Mouse (Mus musculus) left cerebral cortex, postnatal 14 days (tissue): ENCODE data around the gene Perm1. TPM values are rescaled to one million over a fixed set of nuclear protein-coding genes. Genes with fewer than 3 reads are reported as not detected.

Source experiments
- DNase-seq, 2 experiments: peaks; one replicate each; pipeline ENCODE4 v3.0.0; 2021 to 2022; ENCODE audit warnings: low spot score in 2 of 2, mixed read lengths in 1 of 2
- intact Hi-C: fragments of 180-260 bp; cut with DNase I; formaldehyde crosslinking; loops from one replicate; pipeline ENCODE4 v1.15.1; 2025
- microRNA-seq, 2 experiments: library from miRNA; unstranded; fragments of <30 nt; microRNA quantifications; one replicate each; pipeline ENCODE4 v1.2.0; 2022
- total RNA-seq, 2 experiments: library from RNA; stranded (reverse); gene quantifications; 2 replicates each; pipeline ENCODE4 v1.2.3; 2021

Perm1 gene
- total RNA-seq, 2 experiments from 2014 or later: 0.20 to 0.66 TPM

DNA sequence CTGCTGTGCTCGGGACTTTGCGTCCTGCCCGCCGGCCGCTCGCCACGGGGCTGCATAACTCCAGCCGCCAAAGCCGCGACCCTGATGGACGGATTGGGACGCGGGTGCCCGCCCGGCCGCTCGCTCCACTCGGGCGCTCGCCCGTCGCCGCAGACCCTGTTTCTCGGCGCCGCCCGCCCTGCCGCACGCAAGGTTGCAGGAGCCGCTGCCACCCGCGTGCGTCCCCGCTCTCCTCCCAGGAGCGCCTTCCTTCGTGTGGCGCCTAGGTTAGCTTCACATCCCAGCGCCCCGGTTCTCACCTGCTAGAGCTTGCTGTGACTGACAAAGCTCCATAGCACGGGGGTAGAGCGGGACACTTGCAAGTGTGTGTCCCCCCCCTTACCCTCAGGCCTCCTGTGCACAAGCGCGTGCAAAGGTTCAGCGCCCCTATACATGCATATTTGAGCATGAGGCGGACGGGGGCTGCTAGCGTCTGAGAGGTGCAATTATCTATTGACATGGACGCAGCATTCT is 19.1 kb downstream of the Perm1 start, which contains the start of gene Plekhn1:
Gene Plekhn1, minus strand, starts transcription at position 157 of the 513 bp plus-strand sequence.
- peak; percentile 69 to 81 for DNase-seq
- intact Hi-C loops: loop anchor here (2.0 kb wide), 1 partner anchor 38 kb away; the partner anchor contains the start of gene Agrn

DNA sequence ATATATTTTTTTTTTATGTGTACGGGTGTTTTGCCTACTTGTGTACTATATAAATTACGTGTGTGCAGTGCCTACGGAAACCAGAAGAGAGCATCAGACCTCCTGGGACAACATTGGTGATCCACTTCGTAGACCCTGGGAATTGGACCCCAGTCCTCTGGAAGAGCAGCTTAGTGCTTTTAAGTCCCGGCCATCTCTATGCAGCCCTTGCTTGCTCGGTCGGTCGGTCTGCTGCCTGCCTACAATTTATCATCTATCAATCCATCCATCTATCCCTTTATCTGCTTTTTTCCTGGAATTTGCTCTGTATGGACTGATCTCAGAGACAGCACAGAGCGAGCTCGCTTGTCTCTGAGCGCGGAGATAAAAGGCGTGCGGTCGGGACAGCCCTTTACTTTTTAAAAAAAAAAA is 19.7 kb downstream of the Perm1 start:
- DNase-seq: no peak
- intact Hi-C loops: loop anchor here (2.0 kb wide), 1 partner anchor 39 kb away; the partner anchor contains the start of gene Agrn

DNA sequence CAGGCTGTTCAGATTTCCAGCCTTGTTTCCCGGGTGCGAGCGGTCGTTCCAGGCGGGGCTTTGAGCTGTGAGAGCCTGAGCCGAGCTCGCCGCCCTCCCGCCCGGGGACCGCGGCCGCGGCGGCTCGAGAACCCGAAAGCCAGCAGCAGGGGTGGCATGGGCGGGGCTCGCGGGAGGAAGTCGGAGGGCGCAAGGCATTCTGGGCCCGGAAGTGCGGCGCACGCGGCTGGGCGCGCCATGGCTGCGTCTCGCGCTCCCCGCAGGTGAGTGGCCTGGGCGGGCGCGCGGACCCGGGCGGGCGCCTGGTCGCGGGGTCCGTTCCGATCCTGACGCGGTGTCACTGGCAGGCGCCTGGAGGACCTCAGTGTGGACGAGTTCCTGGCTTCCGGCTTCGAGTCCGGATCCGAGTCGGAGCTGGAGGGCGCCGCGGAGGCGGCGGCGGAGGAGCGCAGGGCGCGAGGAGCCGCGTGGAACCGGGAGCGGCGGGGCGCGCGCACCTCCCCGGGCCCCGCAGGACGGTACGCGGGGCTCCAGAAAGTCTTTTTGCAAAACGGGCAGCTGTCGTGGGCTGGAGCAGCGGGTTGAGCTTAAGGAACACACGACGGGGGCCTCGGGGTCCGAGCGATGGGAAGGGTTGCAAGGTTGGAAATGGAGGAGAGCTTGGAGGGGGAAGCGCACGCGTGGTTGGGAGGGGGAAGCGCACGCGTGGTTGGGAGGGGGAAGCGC is 20.3 kb downstream of the Perm1 start, which contains the start of gene Noc2l:
Gene Noc2l, plus strand, starts transcription at position 203 of the 726 bp plus-strand sequence.
- intact Hi-C loops: loop anchor here (2.0 kb wide), 1 partner anchor 39 kb away; the partner anchor contains the start of gene Agrn
- DNase-seq: peak; percentile 86 to 91

DNA sequence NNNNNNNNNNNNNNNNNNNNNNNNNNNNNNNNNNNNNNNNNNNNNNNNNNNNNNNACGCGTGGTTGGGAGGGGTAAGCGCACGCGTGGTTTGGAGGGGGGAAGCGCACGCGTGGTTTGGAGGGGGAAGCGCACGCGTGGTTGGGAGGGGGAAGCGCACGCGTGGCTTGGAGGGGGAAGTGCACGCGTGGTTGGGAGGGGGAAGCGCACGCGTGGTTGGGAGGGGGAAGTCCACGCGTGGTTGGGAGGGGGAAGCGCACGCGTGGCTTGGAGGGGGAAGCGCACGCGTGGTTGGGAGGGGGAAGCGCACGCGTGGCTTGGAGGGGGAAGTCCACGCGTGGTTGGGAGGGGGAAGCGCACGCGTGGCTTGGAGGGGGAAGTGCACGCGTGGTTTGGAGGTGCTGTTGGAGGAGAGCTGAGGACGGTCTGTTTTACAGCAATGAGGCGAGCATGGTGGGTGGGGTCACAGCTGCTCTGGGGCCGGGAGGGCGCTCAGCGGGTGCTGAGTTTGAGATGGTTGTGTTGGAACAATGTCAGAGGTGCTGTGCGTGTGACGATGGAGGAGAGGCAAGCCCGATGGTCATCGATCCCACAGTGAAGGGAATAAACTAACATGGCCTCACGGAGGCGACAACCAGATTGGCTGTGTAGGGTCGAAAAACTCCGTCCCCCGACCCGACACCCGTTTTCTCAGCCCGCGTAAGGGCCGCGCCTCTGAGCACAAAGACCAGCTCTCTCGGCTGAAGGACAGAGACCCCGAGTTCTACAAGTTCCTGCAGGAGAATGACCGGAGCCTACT is 21.2 kb downstream of the Perm1 start:
- intact Hi-C loops: no loop called here
- no peak for DNase-seq

DNA sequence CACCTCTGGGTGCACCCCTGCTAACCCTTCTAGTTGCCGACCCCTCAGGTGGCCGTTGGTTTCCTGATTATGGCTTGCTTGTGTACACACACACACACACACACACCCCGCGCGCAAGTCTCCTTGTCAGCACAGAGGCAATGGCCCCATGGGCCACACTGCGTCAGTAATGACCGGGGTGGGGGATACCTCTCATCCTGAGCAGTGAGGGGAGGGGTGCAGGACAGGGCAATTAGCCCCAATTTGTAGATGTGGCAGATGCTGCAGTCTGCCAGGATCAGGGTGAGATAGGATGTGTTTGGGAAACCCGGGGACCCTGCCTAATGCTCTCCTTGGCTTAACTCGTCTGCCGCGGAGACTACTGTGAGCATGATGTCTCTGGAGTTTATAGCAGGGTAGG is 33.9 kb downstream of the Perm1 start:
- no peak for DNase-seq
- intact Hi-C loops: no loop called here

DNA sequence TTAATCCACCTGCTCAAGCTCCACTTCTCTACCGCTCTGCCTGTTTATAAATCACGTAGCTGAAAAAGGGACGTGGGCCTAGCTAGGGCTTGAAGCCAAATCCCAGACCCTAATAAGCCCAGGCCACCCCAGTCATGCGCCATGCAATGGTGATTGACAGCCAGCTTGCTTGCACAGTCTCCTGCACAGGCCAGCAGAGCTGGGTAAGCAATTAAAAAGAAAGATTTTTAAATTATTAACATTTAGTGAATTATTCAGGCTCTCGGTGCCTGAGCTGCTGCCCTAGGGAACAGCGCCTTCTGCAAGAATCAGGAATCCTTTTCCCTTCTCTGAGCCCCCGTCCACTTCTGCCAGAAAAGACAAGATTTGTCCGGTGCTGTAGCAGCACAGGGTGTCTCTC is 35.4 kb downstream of the Perm1 start:
- DNase-seq: no peak
- intact Hi-C loops: no loop called here

DNA sequence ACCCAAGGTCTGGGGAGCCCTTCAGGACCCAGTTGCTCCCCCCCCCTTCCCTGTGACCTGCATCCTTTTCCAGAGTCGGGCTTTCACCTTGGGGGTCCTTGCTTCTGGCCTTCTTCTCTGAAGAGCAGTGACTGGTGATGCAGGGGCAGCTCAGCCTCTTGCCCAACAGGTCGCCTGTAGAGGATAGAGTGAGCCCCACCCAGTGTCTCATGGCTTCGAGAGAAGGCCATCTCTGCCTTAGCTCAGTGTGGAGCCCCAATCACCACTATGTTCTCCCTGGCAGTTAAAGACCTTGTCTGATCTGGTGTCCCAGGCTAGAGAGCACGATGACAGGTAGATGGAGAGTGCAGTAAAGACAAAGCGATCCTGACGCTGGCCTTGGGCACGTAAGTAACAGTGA is 36.5 kb downstream of the Perm1 start:
- intact Hi-C loops: no loop called here
- no peak for DNase-seq

DNA sequence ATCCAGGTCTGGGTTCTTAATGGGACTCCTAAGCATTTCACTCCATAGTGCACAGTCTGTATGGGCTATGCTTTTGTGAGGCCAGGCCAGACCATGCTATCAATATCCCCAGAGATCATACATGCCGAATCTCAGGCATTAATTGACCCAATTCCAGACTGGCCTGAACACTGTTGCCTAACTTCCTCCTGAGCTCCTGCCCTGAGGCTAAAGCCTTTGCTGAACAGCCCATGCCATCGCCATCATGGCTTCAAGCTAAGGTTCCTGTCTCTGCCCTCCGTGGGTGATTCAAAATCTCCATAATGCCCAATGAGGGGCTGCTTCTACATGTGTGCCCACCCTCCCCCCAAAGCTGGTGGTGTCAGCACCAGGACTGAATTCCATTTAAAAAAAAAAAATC is 37.0 kb downstream of the Perm1 start:
- no peak for DNase-seq
- intact Hi-C loops: no loop called here

DNA sequence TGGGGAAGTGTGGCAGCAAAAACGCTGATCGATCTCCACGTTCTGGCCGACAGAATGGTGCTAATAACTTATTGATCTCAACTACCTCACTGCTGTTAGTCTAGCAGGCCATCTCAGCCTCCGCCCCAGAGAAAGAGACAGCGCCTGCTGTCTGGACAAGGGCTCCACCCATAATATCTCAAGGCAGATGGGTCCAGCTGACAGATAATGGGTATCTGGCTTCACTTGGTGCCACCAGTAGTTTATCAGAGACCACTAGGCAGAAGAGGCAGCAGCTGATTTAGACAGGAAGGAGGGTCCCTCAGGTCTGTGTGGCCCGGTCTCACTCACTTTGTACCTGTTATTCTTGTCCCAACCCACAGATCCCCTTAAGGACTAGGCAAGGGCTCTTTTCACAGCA is 37.4 kb downstream of the Perm1 start:
- DNase-seq: no peak
- intact Hi-C loops: no loop called here

DNA sequence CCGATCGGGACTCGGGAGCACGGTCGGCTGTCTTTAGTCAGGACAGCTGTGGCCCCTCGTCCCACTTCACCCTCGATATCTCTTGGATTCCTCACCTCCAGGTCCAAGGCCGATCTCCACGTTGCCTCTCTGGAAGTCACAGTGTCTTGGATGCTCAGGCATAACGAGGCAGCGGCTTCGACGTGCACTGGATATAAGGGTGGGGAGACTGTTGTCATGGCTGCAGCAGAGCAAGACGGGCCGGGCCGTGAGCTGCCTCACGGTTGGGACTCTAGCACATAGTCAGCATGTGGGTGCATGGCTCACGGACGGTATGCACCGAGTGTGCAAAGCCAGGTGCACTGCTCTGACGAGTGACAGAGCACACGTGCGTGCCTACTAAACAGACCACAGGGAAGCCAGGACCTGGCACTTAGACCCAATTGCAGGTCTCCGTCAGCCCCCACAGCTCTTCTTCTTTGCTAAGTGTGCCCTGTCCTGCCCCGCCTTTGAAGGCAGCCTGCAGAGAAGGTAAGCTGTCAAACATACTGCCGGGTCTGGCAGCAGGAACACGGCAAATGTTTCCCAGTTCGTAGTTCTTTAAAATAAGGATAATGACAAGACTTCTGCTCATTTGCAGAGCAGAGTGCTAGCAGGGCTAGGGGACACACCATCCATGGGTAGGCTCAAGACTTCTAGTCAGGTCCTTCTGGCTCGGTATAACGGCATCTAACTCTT is 38.9 kb downstream of the Perm1 start:
- intact Hi-C loops: no loop called here
- no peak for DNase-seq

DNA sequence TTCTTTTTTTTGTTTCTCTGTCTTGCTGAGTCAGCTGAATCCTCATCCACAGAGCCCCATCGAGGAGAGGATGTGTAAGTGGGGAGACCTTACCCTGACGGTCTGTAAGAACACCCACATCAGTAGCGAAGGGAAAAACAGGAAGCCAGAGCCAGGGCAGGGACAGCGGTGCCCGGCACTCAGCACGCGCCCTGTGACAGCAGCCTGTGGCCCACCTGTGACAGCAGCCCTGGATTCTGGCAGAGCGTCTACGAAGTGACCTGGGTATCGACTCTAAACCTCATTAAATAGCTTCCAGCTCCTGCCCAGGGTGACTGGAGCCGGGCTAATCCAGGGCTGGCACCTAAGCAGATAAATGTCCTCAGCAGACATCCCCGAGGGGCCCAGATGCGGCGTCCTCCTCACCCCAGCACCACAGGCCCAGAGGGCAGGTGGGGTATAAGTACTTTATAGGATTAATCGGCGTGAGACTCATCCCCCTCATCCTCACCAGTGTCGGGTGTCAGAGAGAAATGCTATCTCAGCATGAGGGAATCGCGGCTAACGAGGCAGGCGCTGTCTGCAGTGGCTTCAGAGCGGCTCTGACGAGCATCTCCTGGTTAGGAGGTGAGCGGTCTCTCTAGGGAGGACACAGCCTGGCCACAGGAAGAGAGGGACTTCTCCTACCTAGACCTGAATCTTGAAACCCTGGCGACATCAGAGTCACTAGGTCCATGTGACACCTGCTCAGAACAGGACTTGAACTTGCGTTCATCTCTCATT is 39.6 kb downstream of the Perm1 start, which contains the start of gene Samd11:
Gene Samd11, minus strand, starts transcription at position 580 of the 762 bp plus-strand sequence.
- DNase-seq: no peak
- intact Hi-C loops: no loop called here

Small RNA genes within 50 kb of the gene (microRNA-seq; reads per million reads assigned to microRNA genes)
- 3.0 to 4.0 reads per million in 2 experiments for gene Mir7658

Other genes starting within 250 kb of the Perm1 start
- 10 to 100 TPM in 1 of 2 experiments, 1 to 10 TPM in 1; 9.6 to 10.6 TPM for gene B3galt6, start 223.2 kb upstream of the Perm1 start, total RNA-seq
- 100 to 1,000 TPM; 150 to 157 TPM for gene Sdf4, start 223.0 kb upstream of the Perm1 start, total RNA-seq
- gene Tnfrsf4, start 202.0 kb upstream of the Perm1 start, total RNA-seq: 1 to 10 TPM in 1 of 2 experiments, under 1 TPM in 1; 0.66 to 1.2 TPM
- under 1 TPM in 1 of 2 experiments, not detected in 1; 0.32 TPM for gene Tnfrsf18, start 189.7 kb upstream of the Perm1 start, total RNA-seq
- not detected for gene Ttll10, start 156.5 kb upstream of the Perm1 start, total RNA-seq
- gene 9430015G10Rik, start 105.9 kb upstream of the Perm1 start, total RNA-seq: 10 to 100 TPM; 28.0 to 28.1 TPM
- gene Rnf223, start 85.4 kb upstream of the Perm1 start, total RNA-seq: under 1 TPM; 0.31 to 0.66 TPM
- 100 to 1,000 TPM; 184 to 198 TPM for gene Agrn, start 18.4 kb upstream of the Perm1 start, total RNA-seq
- under 1 TPM in 1 of 2 experiments, not detected in 1; 0.66 TPM for gene Isg15, start 15.1 kb upstream of the Perm1 start, total RNA-seq
- gene AW011738, start 12.6 kb upstream of the Perm1 start, total RNA-seq: 1 to 10 TPM; 4.0 to 5.0 TPM
- 10 to 100 TPM; 34.8 to 36.3 TPM for gene Plekhn1, start 19.0 kb downstream of the Perm1 start, total RNA-seq
- 10 to 100 TPM; 60.3 to 61.4 TPM for gene Noc2l, start 20.1 kb downstream of the Perm1 start, total RNA-seq
- 1 to 10 TPM; 3.9 to 4.5 TPM for gene Samd11, start 39.8 kb downstream of the Perm1 start, total RNA-seq
- not detected for gene Vmn2r-ps159, start 115.2 kb downstream of the Perm1 start, total RNA-seq